ENCODE assay signal across 8 mouse cellular contexts in the genomic region with DNA sequence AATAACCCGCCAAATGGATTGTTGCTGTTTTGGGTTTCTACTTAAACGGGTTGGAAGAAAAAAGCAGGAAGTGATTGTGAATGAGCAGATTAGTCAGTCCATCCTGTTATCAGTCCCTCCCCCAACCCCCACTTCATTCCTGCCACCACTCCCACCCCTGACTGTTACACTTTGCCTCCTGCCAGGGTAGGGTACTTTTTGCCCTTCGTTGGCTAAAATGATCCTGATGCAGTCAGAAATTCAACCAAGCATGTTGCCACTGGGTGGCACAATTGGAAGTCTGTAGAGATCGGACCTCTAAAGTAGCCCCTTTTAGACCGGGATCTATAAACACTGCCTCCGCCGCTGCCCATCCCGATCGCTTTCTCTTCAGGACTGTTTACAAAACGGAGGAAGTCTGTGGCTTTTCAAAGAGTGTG.
DNase-seq lines count a peak whose midpoint lies in the region.

No protein-coding gene starts in this region.

- intact Hi-C loops in heart, postnatal 36 days (cut with DNase I) = loop anchor here (5.0 kb wide), 1 partner anchor 558 kb away; no protein-coding TSS in a partner anchor

- peak; percentile 9 for DNase-seq in layer of hippocampus, adult 11-12 months (ENCODE audit: low spot score)
- DNase-seq in layer of hippocampus, adult 9-10 months (ENCODE audit: low spot score) = no peak
- DNase-seq in embryo, embryonic 10.5 days (ENCODE audit: low spot score) = peak; percentile 81
- DNase-seq in heart, postnatal 36 days = peak; percentile 7 to 8
- DNase-seq in layer of hippocampus, postnatal 36 days = peak; percentile 4 to 19
- DNase-seq in lung, postnatal 4 days = peak; percentile 57 to 58
- peak; percentile 9 for DNase-seq in telencephalon, adult 2 months (ENCODE audit: low read depth, low spot score)
- no peak for DNase-seq in spleen, postnatal 14 days (ENCODE audit: low spot score in 2 of 2)

Comparison
In these comparisons a context has a peak if more than half of its experiments do, and no peak if none do; other contexts are left out.
1. DNase-seq: peak in layer of hippocampus, adult 11-12 months (single experiment), embryo, embryonic 10.5 days (single experiment), heart, postnatal 36 days (2 of 2), layer of hippocampus, postnatal 36 days (2 of 2), lung, postnatal 4 days (2 of 2) and telencephalon, adult 2 months (single experiment); none in layer of hippocampus, adult 9-10 months (single experiment) and spleen, postnatal 14 days (0 of 2).